Mouse (Mus musculus): Measurements from ENCODE around the gene Cxcl17. TPM values are rescaled to one million over a fixed set of nuclear protein-coding genes. Genes with fewer than 3 reads are reported as not detected.

Gene Cxcl17
- polyA plus RNA-seq, 2 experiments, result not detected

- no peaks in the 10 kb centered on the region for H3K27me3 ChIP-seq (ENCODE audit: control insufficient read depth, insufficient read depth, low read length)
- H3K4me2 ChIP-seq (replicated peaks; ENCODE audit: low read depth, low read length, severe bottlenecking), result no peak overlapping the region
- H3K9ac ChIP-seq (ENCODE audit: low read depth, low read length, severe bottlenecking), result no peak overlapping the region
- H3K4me1 ChIP-seq (ENCODE audit: control insufficient read depth, insufficient read depth, low read length), result peaks cover 18% of the 10 kb centered on the region
- no peak overlapping the region for H3K4me3 ChIP-seq (replicated peaks; ENCODE audit: low read length)
- DNase-seq (ENCODE audit: low spot score) (no peak), ATAC-seq (ENCODE audit: low FRiP score, low read depth) (no peak)
- no peak for TF ChIP-seq POLR2A (IDR thresholded peaks at IDR 0.05; ENCODE audit: borderline replicate concordance, extremely low read depth, insufficient read depth, insufficient read length)
- no peaks in the 10 kb centered on the region for H3K9me3 ChIP-seq (ENCODE audit: control insufficient read depth, low read length)
- H3K27ac ChIP-seq (replicated peaks; ENCODE audit: low read depth, low read length), result no peak overlapping the region
- peaks cover 62% of the 10 kb centered on the region for H3K36me3 ChIP-seq (ENCODE audit: control insufficient read depth, insufficient read depth, low read length)
- WGBS, result 90% methylated on average over 12 of the region's 12 CpGs
These were observed 27.4 kb downstream of the Cxcl17 start for GRCm38 (mm10) chr7:25385259-25385658.

GRCm38 (mm10) chr7:25384818-25385217, 27.9 kb downstream of the Cxcl17 start:
- Histone ChIP-seq H3K4me1 (ENCODE audit: control insufficient read depth, insufficient read depth, low read length) (peaks cover 17% of the 10 kb centered on the region), H3K27me3 (ENCODE audit: control insufficient read depth, insufficient read depth, low read length) (no peaks in the 10 kb centered on the region), H3K9me3 (ENCODE audit: control insufficient read depth, low read length) (no peaks in the 10 kb centered on the region), H3K36me3 (ENCODE audit: control insufficient read depth, insufficient read depth, low read length) (peaks cover 62% of the 10 kb centered on the region), H3K27ac (replicated peaks; ENCODE audit: low read depth, low read length) (no peak overlapping the region), H3K9ac (ENCODE audit: low read depth, low read length, severe bottlenecking) (no peak overlapping the region), H3K4me3 (replicated peaks; ENCODE audit: low read length) (no peak overlapping the region), H3K4me2 (replicated peaks; ENCODE audit: low read depth, low read length, severe bottlenecking) (no peak overlapping the region)
- WGBS, result 83% methylated on average over 9 of the region's 9 CpGs
- no peak for ATAC-seq (ENCODE audit: low FRiP score, low read depth)
- no peak for DNase-seq (ENCODE audit: low spot score)
- no peak for TF ChIP-seq POLR2A (IDR thresholded peaks at IDR 0.05; ENCODE audit: borderline replicate concordance, extremely low read depth, insufficient read depth, insufficient read length)

- H3K4me3 ChIP-seq (replicated peaks; ENCODE audit: low read length), result no peak overlapping the region
- H3K36me3 ChIP-seq (ENCODE audit: control insufficient read depth, insufficient read depth, low read length), result peaks cover 62% of the 10 kb centered on the region
- H3K9me3 ChIP-seq (ENCODE audit: control insufficient read depth, low read length), result no peaks in the 10 kb centered on the region
- no peak overlapping the region for H3K27ac ChIP-seq (replicated peaks; ENCODE audit: low read depth, low read length)
- 91% methylated on average over 13 of the region's 13 CpGs for WGBS
- no peak for TF ChIP-seq POLR2A (IDR thresholded peaks at IDR 0.05; ENCODE audit: borderline replicate concordance, extremely low read depth, insufficient read depth, insufficient read length)
- no peak overlapping the region for H3K4me2 ChIP-seq (replicated peaks; ENCODE audit: low read depth, low read length, severe bottlenecking)
- DNase-seq (ENCODE audit: low spot score) (no peak), ATAC-seq (ENCODE audit: low FRiP score, low read depth) (no peak)
- H3K9ac ChIP-seq (ENCODE audit: low read depth, low read length, severe bottlenecking), result no peak overlapping the region
- H3K4me1 ChIP-seq (ENCODE audit: control insufficient read depth, insufficient read depth, low read length), result peaks cover 18% of the 10 kb centered on the region
- H3K27me3 ChIP-seq (ENCODE audit: control insufficient read depth, insufficient read depth, low read length), result no peaks in the 10 kb centered on the region
These were observed 28.4 kb downstream of the Cxcl17 start for GRCm38 (mm10) chr7:25384318-25384717.

- Histone ChIP-seq H3K27me3 (ENCODE audit: control insufficient read depth, insufficient read depth, low read length) (no peaks in the 10 kb centered on the region), H3K36me3 (ENCODE audit: control insufficient read depth, insufficient read depth, low read length) (peaks cover 62% of the 10 kb centered on the region), H3K4me3 (replicated peaks; ENCODE audit: low read length) (no peak overlapping the region), H3K4me1 (ENCODE audit: control insufficient read depth, insufficient read depth, low read length) (peaks cover 21% of the 10 kb centered on the region), H3K4me2 (replicated peaks; ENCODE audit: low read depth, low read length, severe bottlenecking) (no peak overlapping the region), H3K9me3 (ENCODE audit: control insufficient read depth, low read length) (no peaks in the 10 kb centered on the region), H3K27ac (replicated peaks; ENCODE audit: low read depth, low read length) (no peak overlapping the region), H3K9ac (ENCODE audit: low read depth, low read length, severe bottlenecking) (no peak overlapping the region)
- TF ChIP-seq POLR2A (IDR thresholded peaks at IDR 0.05; ENCODE audit: borderline replicate concordance, extremely low read depth, insufficient read depth, insufficient read length), result no peak
- WGBS, result 82% methylated on average over 4 of the region's 4 CpGs
- DNase-seq (ENCODE audit: low spot score) (no peak), ATAC-seq (ENCODE audit: low FRiP score, low read depth) (no peak)
These were observed 28.8 kb downstream of the Cxcl17 start for GRCm38 (mm10) chr7:25383891-25384290.

GRCm38 (mm10) chr7:25383385-25383784, 29.3 kb downstream of the Cxcl17 start:
- Histone ChIP-seq H3K9ac (ENCODE audit: low read depth, low read length, severe bottlenecking) (no peak overlapping the region), H3K27ac (replicated peaks; ENCODE audit: low read depth, low read length) (no peak overlapping the region), H3K36me3 (ENCODE audit: control insufficient read depth, insufficient read depth, low read length) (peaks cover 60% of the 10 kb centered on the region), H3K4me3 (replicated peaks; ENCODE audit: low read length) (no peak overlapping the region), H3K27me3 (ENCODE audit: control insufficient read depth, insufficient read depth, low read length) (no peaks in the 10 kb centered on the region), H3K4me1 (ENCODE audit: control insufficient read depth, insufficient read depth, low read length) (peaks cover 21% of the 10 kb centered on the region), H3K9me3 (ENCODE audit: control insufficient read depth, low read length) (no peaks in the 10 kb centered on the region), H3K4me2 (replicated peaks; ENCODE audit: low read depth, low read length, severe bottlenecking) (no peak overlapping the region)
- DNase-seq (ENCODE audit: low spot score) (no peak), ATAC-seq (ENCODE audit: low FRiP score, low read depth) (no peak)
- WGBS, result 89% methylated on average over 7 of the region's 7 CpGs
- TF ChIP-seq POLR2A (IDR thresholded peaks at IDR 0.05; ENCODE audit: borderline replicate concordance, extremely low read depth, insufficient read depth, insufficient read length), result no peak

- Histone ChIP-seq H3K9ac (ENCODE audit: low read depth, low read length, severe bottlenecking) (no peak overlapping the region), H3K27ac (replicated peaks; ENCODE audit: low read depth, low read length) (no peak overlapping the region), H3K4me2 (replicated peaks; ENCODE audit: low read depth, low read length, severe bottlenecking) (no peak overlapping the region), H3K27me3 (ENCODE audit: control insufficient read depth, insufficient read depth, low read length) (no peaks in the 10 kb centered on the region), H3K9me3 (ENCODE audit: control insufficient read depth, low read length) (no peaks in the 10 kb centered on the region), H3K4me3 (replicated peaks; ENCODE audit: low read length) (no peak overlapping the region), H3K36me3 (ENCODE audit: control insufficient read depth, insufficient read depth, low read length) (peaks cover 51% of the 10 kb centered on the region), H3K4me1 (ENCODE audit: control insufficient read depth, insufficient read depth, low read length) (peaks cover 21% of the 10 kb centered on the region)
- TF ChIP-seq POLR2A (IDR thresholded peaks at IDR 0.05; ENCODE audit: borderline replicate concordance, extremely low read depth, insufficient read depth, insufficient read length), result no peak
- DNase-seq (ENCODE audit: low spot score), result no peak
- ATAC-seq (ENCODE audit: low FRiP score, low read depth), result no peak
These were observed 30.1 kb downstream of the Cxcl17 start for GRCm38 (mm10) chr7:25382541-25382940.

Measured in limb, embryonic 14.5 days (tissue).